Mouse (Mus musculus): ENCODE measurements around the gene Ntng1.

DNA sequence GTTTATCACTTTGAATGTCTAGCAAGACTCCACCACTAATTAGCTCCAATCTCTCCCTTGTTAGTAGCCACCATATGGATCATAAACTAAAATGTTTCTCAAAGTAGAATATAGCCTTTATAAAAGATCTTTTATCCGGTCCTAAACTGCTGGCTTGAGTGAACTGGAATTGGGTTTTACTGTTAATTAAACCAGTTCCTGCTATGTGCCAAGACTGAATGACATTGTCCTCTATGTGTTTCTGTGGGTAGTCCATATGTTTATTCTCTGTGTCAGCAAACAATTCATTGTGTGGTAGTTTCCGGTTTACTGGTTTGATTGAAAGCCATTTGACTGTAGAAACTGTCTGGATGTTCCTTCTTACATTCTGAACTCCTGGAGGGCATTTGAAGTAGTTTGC is 387.4 kb downstream of the Ntng1 start:
- no peak for TF ChIP-seq FOSL1 (IDR thresholded peaks at IDR 0.05; ENCODE audit: insufficient read depth, low read length, poor library complexity, severe bottlenecking)
- TF ChIP-seq CTCF (IDR thresholded peaks at IDR 0.05; ENCODE audit: control insufficient read depth, insufficient read depth, insufficient read length) = no peak
- no peak for TF ChIP-seq MYOD1 (IDR thresholded peaks at IDR 0.05; ENCODE audit: control insufficient read depth, insufficient read length, low read depth)
- TF ChIP-seq CEBPB (IDR thresholded peaks at IDR 0.05; ENCODE audit: low read depth) = no peak
- TF ChIP-seq USF1 (IDR thresholded peaks at IDR 0.05; ENCODE audit: low read depth) = no peak
